Mouse (Mus musculus): ENCODE data around the gene Pmpcb.

Pmpcb gene

GRCm38 (mm10) chr5:21802907-21803306, 66.0 kb downstream of the Pmpcb start:
- DNase-seq (ENCODE audit: low spot score): no peak

GRCm38 (mm10) chr5:21803691-21804188, 66.8 kb downstream of the Pmpcb start:
- DNase-seq (ENCODE audit: low spot score): no peak

GRCm38 (mm10) chr5:21804837-21805236, 67.9 kb downstream of the Pmpcb start:
- no peak for DNase-seq (ENCODE audit: low spot score)

Data from ovary, postnatal 10 days (tissue).